Mouse (Mus musculus): ENCODE results near the gene Rsu1.

- TF ChIP-seq ZC3H11A (IDR thresholded peaks at IDR 0.05; ENCODE audit: borderline replicate concordance, low read depth, low read length) = no peak
- no peak for TF ChIP-seq ZNF384 (IDR thresholded peaks at IDR 0.05; ENCODE audit: low read depth, low read length)
- TF ChIP-seq HCFC1 (IDR thresholded peaks at IDR 0.05; ENCODE audit: borderline replicate concordance, insufficient read depth, low read length) = no peak
- TF ChIP-seq MAFK (IDR thresholded peaks at IDR 0.05; ENCODE audit: insufficient read depth, low read depth, low read length) = no peak
- no peak for TF ChIP-seq CHD2 (IDR thresholded peaks at IDR 0.05; ENCODE audit: low read depth, low read length)
These were observed 101.9 kb downstream of the Rsu1 start for GRCm38 (mm10) chr2:13169158-13169890.
